Mouse (Mus musculus) adrenal gland, adult 18-20 months (tissue): ENCODE results near the gene Trir. TPM values are rescaled to one million over a fixed set of nuclear protein-coding genes. Genes with fewer than 3 reads are reported as not detected.

Experiments used
- DNase-seq, 2 experiments: peaks; one replicate each; pipeline ENCODE4 v3.0.0; 2021 to 2022; ENCODE audit warnings: low spot score in 2 of 2
- total RNA-seq, 2 experiments: library from RNA; stranded (reverse); gene quantifications; 1 replicate in 1 of 2; 2 replicates in 1 of 2; pipeline ENCODE4 v1.2.3; 2021

Trir gene
- total RNA-seq, 2 experiments from 2014 or later: 162 to 192 TPM

DNA sequence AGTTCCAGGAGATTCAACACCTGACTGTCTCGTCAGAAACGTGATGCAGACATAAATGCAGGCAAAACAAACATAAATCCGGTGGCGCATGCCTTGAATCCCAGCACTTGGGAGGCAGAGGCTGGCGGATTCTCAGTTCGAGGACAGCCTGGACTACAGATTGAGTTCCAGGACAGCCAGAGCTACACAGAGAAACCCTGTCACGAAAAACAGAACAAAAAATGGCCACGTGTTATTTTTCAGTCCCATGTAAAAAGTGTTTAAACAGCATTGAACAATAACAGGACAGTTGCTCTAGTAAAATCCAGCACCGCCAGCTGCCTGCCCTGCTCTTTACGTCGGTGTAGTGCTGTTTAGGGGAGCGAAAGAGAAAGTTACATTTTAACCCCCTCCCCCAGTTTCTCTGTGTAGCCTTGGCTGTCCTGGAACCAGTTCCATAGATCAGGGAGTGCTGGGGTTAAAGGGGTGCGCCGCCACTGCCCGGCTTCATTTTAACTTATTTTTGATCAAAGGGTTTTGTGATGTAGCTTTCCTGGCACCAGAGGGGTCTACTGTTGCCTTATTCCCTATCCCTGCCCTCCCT, 9.2 kb downstream of the Trir start:
- DNase-seq: peak in 1 of 2 experiments; percentile 39

DNA sequence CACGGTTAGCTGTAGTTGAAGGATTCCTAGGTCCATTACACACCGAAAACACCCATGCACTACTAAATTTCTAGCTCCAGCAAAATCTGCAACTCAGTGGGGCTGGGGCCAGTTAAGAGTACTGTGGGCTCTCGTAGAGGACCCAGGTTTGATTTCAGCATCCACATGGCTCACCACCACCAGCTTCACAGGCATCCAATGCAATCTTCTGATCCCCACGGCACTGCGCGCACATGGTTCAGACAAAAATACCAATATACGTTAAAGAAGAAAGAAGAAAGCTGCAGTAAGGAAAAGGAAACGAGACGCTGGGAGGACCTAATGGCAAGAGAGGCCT, 9.7 kb downstream of the Trir start:
- DNase-seq: no peak

DNA sequence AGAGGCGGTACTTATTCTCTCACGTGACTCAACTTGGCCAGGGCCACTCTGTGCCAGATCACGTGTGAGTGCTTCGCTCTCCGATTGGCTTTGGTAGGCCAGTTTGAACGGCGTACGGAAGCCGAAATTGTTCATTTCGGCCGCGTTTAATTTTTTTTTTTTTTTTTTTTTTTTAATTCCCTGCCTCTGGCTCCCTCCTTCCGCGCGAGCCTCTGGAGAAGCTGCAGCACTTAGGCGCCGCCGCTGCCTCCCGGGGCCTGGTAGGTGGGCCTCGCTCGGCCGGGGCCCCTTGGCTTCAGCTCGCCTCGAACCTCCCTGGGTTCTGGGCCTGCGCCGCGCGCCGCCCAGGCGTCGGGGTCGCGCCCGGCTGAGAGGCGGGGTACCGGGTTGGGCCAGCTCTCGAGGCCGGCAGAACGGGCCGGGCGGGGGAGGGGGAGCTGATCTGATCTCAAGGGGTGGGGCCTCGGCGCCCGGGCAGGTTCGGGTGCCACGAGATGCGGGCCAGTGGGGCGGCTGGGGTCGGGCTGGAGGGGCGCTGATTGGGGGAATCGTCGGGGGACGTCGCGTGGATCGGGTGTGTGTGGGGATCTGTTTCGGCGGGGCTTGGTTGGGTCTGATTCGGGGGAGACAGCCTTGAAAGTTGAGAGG, 10.2 kb downstream of the Trir start, which contains the start of gene Tnpo2:
Gene Tnpo2, plus strand, starts transcription at position 198 of the 648 bp plus-strand sequence.
- DNase-seq: peak; percentile 81 to 87

DNA sequence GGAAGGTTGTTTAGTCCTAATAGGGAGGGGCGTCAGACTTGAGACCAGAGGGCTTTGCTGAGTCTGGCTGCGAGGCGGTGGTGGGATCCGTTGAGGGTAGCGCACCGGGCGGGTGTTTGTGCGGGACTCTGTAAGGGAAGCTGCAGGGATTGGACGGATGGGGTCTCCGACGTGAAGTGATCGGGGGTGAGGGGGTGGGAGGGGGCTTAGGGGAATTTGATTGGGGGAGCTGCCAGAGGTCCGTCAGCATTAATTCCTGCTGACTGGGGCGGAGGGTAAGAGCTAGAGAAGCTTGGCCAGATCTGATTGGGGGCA, 10.7 kb downstream of the Trir start:
- no peak for DNase-seq

DNA sequence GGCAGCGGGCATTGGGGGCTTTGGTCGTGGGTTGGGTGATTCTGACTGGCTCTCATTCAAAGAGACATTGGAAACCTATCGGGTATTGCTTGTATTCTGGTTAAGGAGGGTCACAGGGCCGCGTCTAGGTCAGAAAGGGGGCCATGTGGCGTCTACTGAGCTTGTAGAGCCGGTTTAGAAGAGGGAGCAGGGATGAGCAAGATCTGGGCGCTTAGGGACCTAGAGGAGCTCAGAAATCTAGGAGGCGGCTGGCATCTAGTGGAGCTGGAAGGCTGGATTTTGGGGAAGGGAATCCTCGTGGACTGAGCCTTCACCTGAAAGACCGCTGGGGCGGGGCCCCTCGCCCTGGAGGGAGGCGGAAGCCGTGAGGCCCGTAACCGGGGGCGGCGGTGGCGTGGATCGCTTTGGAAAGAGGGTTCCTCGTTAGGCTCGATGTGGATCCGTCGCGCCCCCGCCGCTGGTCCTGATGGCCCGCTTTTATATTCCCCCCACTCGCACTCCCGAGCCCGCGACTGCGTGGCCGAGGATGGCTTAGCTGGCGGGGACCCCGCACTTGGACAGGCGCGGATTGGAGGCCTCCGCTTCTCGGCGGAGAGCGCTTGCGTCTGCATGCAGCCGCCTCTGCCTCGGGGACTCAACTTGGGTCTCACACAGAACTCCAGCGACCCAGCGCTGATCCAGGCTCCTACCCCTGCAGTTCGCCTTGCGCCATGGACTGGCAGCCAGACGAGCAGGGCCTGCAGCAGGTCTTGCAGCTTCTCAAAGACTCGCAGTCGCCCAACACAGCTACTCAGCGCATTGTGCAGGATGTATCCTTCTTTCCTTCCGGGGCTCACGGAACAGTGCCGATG, 11.3 kb downstream of the Trir start:
- DNase-seq: peak; percentile 52 to 57

DNA sequence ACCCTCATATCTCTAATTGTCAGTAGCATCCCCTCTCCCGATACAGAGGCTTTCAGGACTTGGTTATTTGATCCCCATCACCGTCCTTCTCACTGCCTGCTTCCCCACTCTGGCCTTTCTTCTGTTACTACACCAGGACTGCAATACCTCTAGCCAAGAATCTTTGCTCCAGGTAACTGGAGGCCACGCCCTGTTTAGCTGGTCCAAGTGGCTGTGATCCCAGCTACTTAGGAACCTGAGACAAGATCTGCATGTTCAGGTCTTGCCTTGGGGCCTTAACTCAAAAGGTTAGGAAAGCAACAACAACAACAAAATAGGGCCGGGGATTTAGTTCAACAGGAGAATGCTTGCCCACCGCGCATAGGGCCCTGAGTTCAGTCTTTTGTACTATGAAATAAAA, 17.0 kb downstream of the Trir start:
- DNase-seq: no peak

DNA sequence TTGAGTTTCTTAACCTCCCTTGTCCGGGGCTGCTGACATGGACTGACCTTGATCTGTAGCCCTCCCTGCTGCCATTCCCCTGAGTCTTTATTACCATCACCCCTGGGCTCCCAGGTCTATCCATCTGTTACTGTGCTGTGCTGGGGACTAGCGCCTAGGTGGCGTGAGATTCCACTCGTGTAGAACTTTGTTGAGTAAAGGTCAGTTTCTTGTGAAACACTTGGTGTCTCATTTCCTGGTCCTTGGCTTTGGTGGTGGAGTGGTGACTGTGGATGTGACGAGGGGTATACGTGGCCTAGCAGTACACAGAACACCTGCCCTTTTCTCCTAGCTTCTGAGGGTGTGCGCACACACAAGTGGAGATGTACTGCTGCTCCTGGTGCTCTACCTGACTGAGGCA, 30.7 kb downstream of the Trir start:
- DNase-seq: no peak

DNA sequence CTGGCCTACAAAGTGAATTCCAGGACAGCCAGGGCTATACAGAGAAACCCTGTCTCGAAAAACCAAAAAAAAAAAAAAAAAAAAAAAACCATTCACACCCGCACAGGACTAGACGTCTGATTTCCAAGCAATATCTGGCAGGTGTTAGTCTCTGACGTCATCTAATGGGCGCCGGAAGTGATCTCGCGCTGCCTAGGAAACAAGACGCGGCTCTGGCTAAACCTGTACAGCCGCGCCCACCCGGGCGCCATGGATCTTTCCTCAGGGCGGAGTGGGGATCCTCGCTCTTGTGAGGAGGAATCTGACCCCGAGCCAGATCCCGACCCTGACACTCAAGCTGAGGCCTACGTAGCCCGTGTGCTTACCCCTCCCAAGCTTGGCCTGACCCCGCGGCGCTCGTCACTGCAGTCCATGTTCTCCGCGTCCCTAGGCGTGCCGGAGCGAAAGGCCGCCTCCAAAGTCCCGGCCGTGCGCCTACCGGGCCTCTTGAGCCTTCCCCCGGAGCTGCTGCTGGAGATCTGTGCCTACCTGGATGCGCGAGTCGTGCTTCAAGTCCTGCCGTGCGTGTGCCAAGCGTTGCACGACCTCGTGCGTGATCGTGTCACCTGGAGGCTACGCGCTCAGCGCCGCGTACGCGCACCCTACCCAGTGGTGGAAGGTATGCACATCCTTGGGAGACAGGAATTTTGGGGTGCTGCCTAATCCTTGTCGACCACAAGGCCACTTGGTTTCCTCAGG, 33.4 kb downstream of the Trir start, which contains the start of gene Fbxw9:
Gene Fbxw9, plus strand, starts transcription at position 177 of the 738 bp plus-strand sequence.
- DNase-seq: peak; percentile 85 to 86

DNA sequence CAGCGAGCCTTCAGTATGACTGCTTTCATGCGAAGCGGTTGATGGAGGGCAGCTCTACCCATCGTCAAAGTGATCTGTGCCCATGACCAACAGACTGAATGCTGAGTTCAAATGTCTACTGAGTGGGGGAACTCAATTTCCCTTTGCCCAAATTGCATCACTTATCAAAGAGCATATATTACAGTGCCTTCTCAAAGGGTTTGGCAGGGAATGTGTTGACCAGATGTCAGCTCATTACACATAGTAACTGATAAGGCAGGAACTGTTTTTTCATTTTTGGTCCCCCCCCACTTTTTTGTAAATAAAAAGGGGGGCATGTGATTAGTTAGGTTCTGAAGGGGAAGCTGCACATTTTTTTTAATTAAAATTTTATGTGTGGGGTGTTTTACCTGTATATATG, 36.0 kb downstream of the Trir start:
- DNase-seq: no peak

DNA sequence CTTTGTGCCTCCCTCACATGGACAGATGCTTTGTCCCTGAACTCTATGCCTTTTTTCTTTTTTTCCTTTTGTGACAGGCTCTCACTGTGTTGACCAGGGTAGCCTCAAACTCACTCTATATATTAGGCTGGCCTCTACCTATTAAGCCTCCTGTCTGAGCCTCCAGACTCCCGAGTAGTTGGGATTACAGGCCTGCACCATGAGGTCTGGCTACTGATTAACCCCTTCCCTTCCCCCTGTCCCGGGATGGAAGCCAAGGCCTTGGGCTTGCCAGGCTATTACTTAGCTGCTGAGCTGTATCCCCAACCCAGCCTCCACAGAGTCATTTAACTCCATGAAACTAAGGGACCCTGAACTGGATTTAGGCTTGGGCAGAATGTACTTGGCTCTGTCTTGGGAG, 38.6 kb downstream of the Trir start:
- DNase-seq: no peak

DNA sequence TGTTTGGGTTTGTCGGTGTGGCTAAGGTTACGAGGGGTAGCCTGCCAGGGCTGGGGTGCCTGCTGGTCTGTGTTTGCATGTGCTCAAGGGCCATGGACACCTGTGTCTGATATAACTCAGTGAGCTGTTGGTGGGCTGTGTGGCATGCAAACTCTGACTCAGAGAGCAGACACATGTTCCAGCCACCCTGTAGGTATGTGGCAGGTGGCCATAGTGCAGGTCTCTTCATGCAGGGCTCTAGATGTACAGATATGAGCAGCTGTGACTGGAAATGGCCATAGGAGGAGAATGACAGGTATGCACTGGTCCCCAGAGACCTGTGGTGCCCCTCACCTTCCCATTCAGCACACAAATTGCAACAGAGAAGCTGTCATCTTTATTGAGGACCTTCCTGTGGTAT, 40.5 kb downstream of the Trir start:
- no peak for DNase-seq

DNA sequence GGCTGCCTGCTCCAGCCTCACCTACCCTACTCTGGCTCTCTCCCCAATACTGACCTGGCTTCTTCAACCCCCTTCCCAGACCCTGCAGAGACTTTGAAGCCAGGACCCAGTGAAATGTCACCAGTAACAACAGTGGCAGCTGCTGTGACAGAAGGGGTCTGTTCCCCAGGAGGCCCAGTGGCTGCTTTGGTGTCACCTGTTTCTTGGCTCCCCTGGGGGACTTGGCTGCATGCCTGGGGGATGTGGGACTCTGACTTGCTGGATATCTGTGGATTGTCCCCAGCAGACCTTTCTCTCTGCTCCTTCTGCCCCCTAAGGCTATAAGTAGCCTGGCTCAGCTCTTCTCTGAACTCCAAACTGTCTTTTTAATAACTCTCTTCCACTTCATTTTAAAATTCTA, 41.4 kb downstream of the Trir start, which contains the start of gene Gm5741:
Gene Gm5741, minus strand, starts transcription at position 1 of the 400 bp plus-strand sequence.
- no peak for DNase-seq

DNA sequence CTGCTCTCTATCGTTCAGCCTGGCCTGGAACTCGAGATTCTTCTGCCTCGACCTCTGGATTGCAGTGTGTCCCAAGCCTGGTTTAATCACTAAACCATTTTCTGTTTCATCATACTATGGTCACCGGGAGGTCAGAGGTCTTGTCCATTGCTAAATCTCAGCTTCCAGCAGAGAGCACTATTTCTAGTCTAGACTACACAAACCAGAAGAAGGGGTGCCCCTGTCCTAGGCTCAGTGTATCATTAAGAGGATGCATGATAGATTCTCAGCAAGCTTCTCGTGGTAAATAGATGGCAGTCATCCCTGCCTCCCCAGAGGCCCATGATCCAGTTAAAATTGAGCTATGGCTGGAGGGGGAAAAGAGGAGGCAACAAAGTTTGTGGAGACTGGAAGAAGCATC, 44.4 kb downstream of the Trir start:
- no peak for DNase-seq

DNA sequence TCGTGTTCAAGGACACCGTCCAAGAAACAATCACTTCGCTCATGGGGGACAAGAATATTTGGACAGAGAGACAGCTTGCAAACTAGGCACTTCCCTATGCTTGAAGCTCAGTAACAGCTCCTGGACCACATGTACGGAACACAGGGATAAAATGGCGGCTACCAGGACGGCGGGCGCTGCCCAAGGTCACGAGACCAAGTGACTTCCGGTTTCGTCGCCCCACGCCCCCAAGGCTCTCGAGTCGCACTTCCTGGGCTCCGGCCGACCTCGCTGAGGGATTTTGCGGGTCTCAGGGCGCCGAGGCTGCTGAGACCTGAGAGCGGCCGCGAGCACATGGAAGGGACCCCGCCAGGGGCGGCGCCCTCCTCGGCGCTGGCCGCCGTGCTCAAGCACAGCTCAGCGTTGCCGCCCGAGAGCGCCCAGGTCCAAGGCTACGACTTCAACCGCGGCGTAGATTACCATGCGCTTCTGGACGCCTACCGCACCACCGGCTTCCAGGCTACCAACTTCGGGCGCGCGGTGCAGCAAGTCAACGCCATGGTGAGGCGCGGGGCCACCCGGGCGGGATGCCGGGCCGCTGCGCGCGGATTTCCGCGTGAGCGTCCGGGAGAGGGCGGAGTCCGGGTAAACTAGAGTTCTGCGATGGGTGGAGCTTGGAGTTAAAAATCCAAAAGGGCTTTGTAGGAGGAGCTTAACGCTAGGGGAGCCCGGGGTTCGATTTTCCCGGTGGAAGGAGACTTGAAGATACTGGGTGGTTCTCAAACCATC, 45.1 kb downstream of the Trir start, which contains the start of gene Dhps:
Gene Dhps, plus strand, starts transcription at position 244 of the 768 bp plus-strand sequence.
- peak; percentile 83 to 86 for DNase-seq

DNA sequence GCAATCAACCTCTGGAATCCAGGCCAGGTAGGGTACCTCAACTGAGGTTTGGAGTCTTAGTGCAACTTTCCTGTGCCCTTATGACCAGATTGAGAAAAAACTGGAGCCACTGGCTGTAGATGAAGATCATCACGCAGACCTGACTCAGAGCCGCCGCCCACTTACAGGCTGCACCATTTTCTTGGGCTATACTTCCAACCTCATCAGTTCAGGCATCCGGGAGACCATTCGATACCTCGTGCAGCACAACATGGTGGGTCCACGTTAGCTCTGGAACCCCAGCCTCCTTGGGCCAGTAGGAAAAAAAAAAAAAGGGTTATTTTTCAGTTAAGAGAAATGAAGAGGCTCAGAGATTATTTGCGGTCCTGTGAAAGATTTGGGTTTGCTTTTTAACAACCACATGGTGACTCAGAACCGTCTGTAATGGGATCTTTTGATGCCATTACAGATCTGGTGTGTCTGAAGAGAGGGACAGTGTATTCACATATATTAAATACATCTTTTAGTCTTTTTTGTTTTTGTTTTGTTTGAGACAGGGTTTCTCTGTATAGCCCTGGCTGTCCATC, 45.8 kb downstream of the Trir start:
- no peak for DNase-seq

DNA sequence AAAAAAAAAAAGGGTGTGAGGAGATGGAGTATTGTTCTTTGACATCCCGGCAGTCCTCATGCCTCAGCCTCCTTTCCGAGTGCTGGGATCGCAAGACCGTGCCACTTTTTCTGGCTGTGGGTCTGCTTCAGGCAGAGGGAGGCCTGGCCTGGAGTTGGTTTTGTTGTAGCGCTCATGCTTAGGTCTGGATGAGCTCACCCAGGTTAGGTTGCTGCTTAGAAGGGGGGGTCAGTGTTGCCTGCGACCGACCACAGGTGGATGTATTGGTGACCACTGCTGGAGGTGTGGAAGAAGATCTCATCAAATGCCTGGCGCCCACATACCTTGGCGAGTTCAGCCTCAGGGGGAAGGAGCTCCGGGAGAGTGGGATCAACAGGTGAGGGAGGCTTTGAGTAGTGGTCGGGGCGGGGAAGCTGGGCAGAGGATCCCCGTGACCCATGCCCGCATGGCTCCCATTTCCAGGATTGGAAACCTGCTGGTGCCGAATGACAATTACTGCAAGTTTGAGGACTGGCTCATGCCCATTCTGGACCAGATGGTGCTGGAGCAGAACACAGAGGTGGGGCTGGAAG, 46.5 kb downstream of the Trir start:
- no peak for DNase-seq

DNA sequence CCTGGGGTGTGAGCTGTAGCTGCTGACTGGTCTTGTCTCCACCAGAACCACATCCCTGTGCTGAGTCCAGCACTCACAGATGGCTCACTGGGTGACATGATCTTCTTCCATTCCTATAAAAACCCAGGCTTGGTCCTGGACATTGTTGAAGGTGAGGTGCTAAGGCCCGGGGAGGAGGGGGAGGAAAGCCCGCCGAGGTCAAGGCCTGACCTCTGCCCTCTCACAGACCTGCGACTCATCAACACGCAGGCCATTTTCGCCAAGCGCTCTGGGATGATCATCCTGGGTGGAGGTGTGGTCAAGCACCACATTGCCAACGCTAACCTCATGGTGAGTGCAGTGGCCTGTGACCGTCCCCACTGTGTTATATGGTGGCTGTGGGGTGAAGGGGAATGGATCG, 47.5 kb downstream of the Trir start:
- DNase-seq: no peak

DNA sequence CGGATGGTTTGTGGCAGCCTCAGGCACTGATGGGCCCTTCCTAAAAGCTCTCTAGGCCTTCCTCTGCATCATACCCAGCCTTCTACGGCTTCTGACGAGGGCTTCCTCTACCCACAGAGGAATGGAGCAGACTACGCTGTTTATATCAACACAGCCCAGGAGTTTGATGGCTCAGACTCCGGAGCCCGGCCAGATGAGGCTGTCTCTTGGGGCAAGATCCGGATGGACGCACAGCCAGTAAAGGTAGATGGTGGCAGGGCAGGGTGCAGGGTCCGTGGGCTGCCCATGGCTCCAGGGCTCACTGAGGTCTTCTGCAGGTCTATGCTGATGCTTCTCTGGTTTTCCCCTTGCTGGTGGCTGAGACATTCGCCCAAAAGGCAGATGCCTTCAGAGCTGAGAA, 48.0 kb downstream of the Trir start:
- DNase-seq: no peak

DNA sequence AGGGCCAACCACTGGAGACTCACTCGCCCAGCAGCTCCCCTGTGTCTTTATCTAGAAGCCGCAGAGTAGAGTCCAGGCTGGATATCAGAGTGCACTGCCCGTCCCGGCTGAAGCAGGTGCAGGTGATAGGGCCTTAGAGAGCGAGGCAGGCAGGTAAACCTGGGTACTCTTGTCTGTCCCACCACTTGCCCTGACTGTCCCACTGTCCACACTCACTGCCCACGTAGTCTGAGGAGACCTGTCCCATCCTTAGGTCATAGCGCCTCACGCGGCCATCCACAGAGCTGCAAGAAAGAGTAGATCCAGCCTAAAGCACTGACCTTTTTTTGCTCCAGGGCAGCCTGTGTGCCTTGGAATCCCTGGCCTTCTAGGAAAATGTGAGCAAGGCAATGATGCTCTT, 49.4 kb downstream of the Trir start:
- DNase-seq: no peak

DNA sequence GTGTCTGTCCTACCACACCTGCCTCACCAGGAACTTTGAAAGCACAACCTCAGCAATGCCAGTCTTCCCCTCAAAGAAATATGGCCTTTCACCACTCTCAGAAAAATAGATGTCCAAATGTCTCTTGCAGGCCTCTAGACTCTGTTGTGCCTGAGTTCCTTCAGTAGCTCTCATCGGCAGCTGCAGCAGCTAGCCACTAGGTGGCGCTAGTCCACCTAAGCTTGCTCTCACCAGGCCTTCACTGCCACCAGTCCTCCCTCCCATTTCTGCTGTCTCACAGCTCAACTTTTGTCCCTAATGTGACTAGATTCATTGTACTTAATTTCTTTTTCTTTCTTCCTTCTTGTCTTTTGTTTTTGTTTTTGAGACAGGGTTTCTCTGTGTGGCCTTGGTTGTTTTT, 50.4 kb downstream of the Trir start:
- peak; percentile 67 to 70 for DNase-seq
